Mouse (Mus musculus) embryonic facial prominence, embryonic 11.5 days (tissue): Measurements from ENCODE around the gene Aldob. TPM values are rescaled to one million over a fixed set of nuclear protein-coding genes. Genes with fewer than 3 reads are reported as not detected.
A peak's percentile ranks its signal among the peaks of the same experiment; 100 is the strongest.
"Not testable (repeated sequence)": the region's sequence is repeated elsewhere in the genome, so short reads cannot be mapped to it uniquely, and the experiment has no call there.

Experiments
- ATAC-seq: fragments of 200-750 bp; cut with Nextera tagmentation; replicated peaks from 2 replicates; pipeline ENCODE4 v1.8.0; 2017; ENCODE audit warnings: low read depth; ENCODE audit not compliant: insufficient number of reproducible peaks, low FRiP score, low TSS enrichment
- DNase-seq: peaks from one replicate; pipeline ENCODE4 v3.0.0-alpha.2; 2015; ENCODE audit warnings: low spot score
- H3K27ac ChIP-seq: fragments of 300-500 bp; sonication (generic); replicated peaks from 2 replicates; pipeline ENCODE4 v1.5.1; 2014; ENCODE audit warnings: mild to moderate bottlenecking, low read depth, low read length, control low read depth
- H3K27me3 ChIP-seq: fragments of 300-500 bp; sonication (generic); 2 replicates; pipeline ENCODE4 v1.6.1; 2014; ENCODE audit warnings: mild to moderate bottlenecking, low read length, moderate library complexity, mixed read lengths; ENCODE audit not compliant: control insufficient read depth, insufficient read depth
- H3K36me3 ChIP-seq: fragments of 300-500 bp; sonication (generic); replicated peaks from 2 replicates; pipeline ENCODE4 v1.6.1; 2014; ENCODE audit warnings: low read depth, mild to moderate bottlenecking, low read length, moderate library complexity, mixed read lengths; ENCODE audit not compliant: control insufficient read depth, insufficient read depth
- H3K4me1 ChIP-seq: fragments of 300-500 bp; sonication (generic); 2 replicates; pipeline ENCODE4 v1.6.1; 2014; ENCODE audit warnings: low read length, mixed read lengths; ENCODE audit not compliant: control insufficient read depth, insufficient read depth
- H3K4me2 ChIP-seq: fragments of 300-500 bp; sonication (generic); 2 replicates; pipeline ENCODE4 v1.6.1; 2014; ENCODE audit warnings: low read depth, mild to moderate bottlenecking, control low read depth, low read length, moderate library complexity
- H3K4me3 ChIP-seq: fragments of 300-500 bp; sonication (generic); 2 replicates; pipeline ENCODE4 v1.5.1; 2014; ENCODE audit warnings: low read depth, low read length, control low read depth
- H3K9ac ChIP-seq: fragments of 300-500 bp; sonication (generic); replicated peaks from 2 replicates; pipeline ENCODE4 v1.6.1; 2014; ENCODE audit warnings: mild to moderate bottlenecking, control low read depth, low read length
- H3K9me3 ChIP-seq: fragments of 300-500 bp; sonication (generic); replicated peaks from 2 replicates; pipeline ENCODE4 v1.6.1; 2016; ENCODE audit warnings: mild to moderate bottlenecking, low read length, inconsistent platforms, mixed read lengths; ENCODE audit not compliant: control insufficient read depth
- WGBS: fragments of 180-500 bp; shearing (Covaris S2); extraction: QIAGEN DNeasy Blood & Tissue Kit; methylation state at CpG from one replicate; pipeline ENCODE4 v1.1.7; 2014; 5-methylcytosine and 5-hydroxymethylcytosine counted together
- polyA plus RNA-seq: library from polyadenylated mRNA; unstranded; fragments of >200 nt; fragmentation: Nextera tagmentation; extraction: Ambion mirVana; gene quantifications from 2 replicates; pipeline ENCODE4 v1.2.1, GENCODE M21; 2014

Aldob gene
- polyA plus RNA-seq, 1 experiment from 2014 or later, result not detected

GRCm38 (mm10) chr4:49521346-49521745 lies 28.0 kb downstream of the Aldob start:
- under 1% methylated on average over 17 of the region's 17 CpGs for WGBS
- peak; percentile 46 for DNase-seq
- no peaks in the 10 kb centered on the region for H3K27me3 ChIP-seq
- ATAC-seq, result no peak; the same call in 1 of the 2 replicates
- H3K4me3 ChIP-seq, result peak overlapping the region; percentile 50
- no peaks in the 10 kb centered on the region for H3K9me3 ChIP-seq
- H3K27ac ChIP-seq, result no peak overlapping the region
- peak overlapping the region; percentile 63 for H3K9ac ChIP-seq
- no peaks in the 10 kb centered on the region for H3K36me3 ChIP-seq
- H3K4me2 ChIP-seq, result peak overlapping the region; percentile 62
- H3K4me1 ChIP-seq, result no peaks in the 10 kb centered on the region

- DNase-seq, result peak; percentile 98
- H3K4me1 ChIP-seq, result no peaks in the 10 kb centered on the region
- under 1% methylated on average over 41 of the region's 41 CpGs for WGBS
- peak; percentile 99 for ATAC-seq
- H3K9ac ChIP-seq, result peak within 1 kb of the TSS; percentile 78
- H3K27me3 ChIP-seq, result no peaks in the 10 kb centered on the region
- peak within 1 kb of the TSS; percentile 50 for H3K4me3 ChIP-seq
- no peaks in the 10 kb centered on the region for H3K36me3 ChIP-seq
- H3K4me2 ChIP-seq, result peak within 1 kb of the TSS; percentile 62
- no peak within 1 kb of the TSS for H3K27ac ChIP-seq
- H3K9me3 ChIP-seq, result no peaks in the 10 kb centered on the region
Observed at GRCm38 (mm10) chr4:49520572-49521340, 28.6 kb downstream of the Aldob start, which contains the start of the genes Mrpl50 and Zfp189. TSS of gene Mrpl50 (minus strand) at chr4:49521093. TSS of gene Zfp189 (plus strand) at chr4:49521176.

GRCm38 (mm10) chr4:49519476-49519875 lies 29.9 kb downstream of the Aldob start:
- Histone ChIP-seq H3K27me3 (no peaks in the 10 kb centered on the region), H3K4me2 (no peak overlapping the region), H3K27ac (no peak overlapping the region), H3K9ac (no peak overlapping the region), H3K36me3 (no peaks in the 10 kb centered on the region), H3K4me3 (no peak overlapping the region), H3K4me1 (no peaks in the 10 kb centered on the region), H3K9me3 (no peaks in the 10 kb centered on the region)
- 75% methylated on average over 5 of the region's 5 CpGs for WGBS
- DNase-seq (peak; percentile 20), ATAC-seq (no peak)

- Histone ChIP-seq H3K4me3 (no peak overlapping the region), H3K4me2 (no peak overlapping the region), H3K9ac (no peak overlapping the region), H3K4me1 (no peaks in the 10 kb centered on the region), H3K9me3 (no peaks in the 10 kb centered on the region), H3K36me3 (no peaks in the 10 kb centered on the region; the same call in 1 of the 2 replicates), H3K27ac (no peak overlapping the region), H3K27me3 (no peaks in the 10 kb centered on the region)
- ATAC-seq, result no peak
- no peak for DNase-seq
- 94% methylated on average over 6 of the region's 6 CpGs for WGBS
Observed at GRCm38 (mm10) chr4:49514441-49514840, 34.9 kb downstream of the Aldob start.

GRCm38 (mm10) chr4:49512636-49513035 lies 36.7 kb downstream of the Aldob start:
- H3K4me2 ChIP-seq, result no peak overlapping the region
- WGBS, result 34% methylated on average over 4 of the region's 4 CpGs
- H3K27ac ChIP-seq, result no peak overlapping the region
- H3K4me3 ChIP-seq, result no peak overlapping the region
- ATAC-seq, result no peak
- H3K9ac ChIP-seq, result no peak overlapping the region
- no peaks in the 10 kb centered on the region for H3K27me3 ChIP-seq
- DNase-seq, result peak; percentile 75
- H3K36me3 ChIP-seq, result no peaks in the 10 kb centered on the region; the same call in 1 of the 2 replicates
- H3K4me1 ChIP-seq, result no peaks in the 10 kb centered on the region
- H3K9me3 ChIP-seq, result no peaks in the 10 kb centered on the region

GRCm38 (mm10) chr4:49510236-49510835 lies 39.0 kb downstream of the Aldob start:
- H3K27me3 ChIP-seq, ATAC-seq, H3K9ac ChIP-seq, H3K27ac ChIP-seq, H3K4me3 ChIP-seq, H3K4me2 ChIP-seq, DNase-seq, H3K9me3 ChIP-seq, H3K36me3 ChIP-seq, H3K4me1 ChIP-seq: not testable (repeated sequence)
- 92% methylated on average over 1 of the region's 1 CpGs for WGBS

DNA sequence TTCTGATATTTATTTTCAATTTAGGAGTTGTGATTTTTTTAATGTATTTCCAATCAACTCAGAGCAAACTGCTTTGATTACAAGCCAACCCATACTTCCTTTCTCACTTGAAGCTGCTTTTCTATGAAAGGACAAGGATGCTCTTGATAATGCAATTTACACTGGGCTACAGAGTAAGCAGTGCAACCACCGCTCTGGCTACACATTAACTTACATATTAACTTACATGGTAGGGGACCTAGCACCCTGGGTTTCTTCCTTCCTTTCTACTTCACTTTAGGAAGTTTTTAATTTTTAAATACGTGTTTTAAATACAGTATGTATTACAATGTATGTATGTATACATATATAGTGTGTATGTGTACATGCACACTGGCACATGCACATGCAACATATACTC lies 40.2 kb downstream of the Aldob start:
- Histone ChIP-seq H3K9ac (no peak overlapping the region), H3K9me3 (no peaks in the 10 kb centered on the region), H3K27ac (no peak overlapping the region), H3K4me2 (no peak overlapping the region), H3K4me3 (no peak overlapping the region), H3K4me1 (no peaks in the 10 kb centered on the region), H3K27me3 (no peaks in the 10 kb centered on the region), H3K36me3 (no peaks in the 10 kb centered on the region; the same call in 1 of the 2 replicates)
- 85% methylated on average over 2 of the region's 2 CpGs for WGBS
- DNase-seq (no peak), ATAC-seq (no peak)

GRCm38 (mm10) chr4:49506386-49506785 lies 43.0 kb downstream of the Aldob start, which contains the start of gene Baat:
TSS of gene Baat (minus strand) at chr4:49506557.
- DNase-seq, result no peak
- no peak within 1 kb of the TSS for H3K4me3 ChIP-seq
- H3K9ac ChIP-seq, result no peak within 1 kb of the TSS
- H3K27me3 ChIP-seq, result no peaks in the 10 kb centered on the region
- no peak for ATAC-seq
- H3K36me3 ChIP-seq, result no peaks in the 10 kb centered on the region
- no peaks in the 10 kb centered on the region for H3K9me3 ChIP-seq
- WGBS, result 82% methylated on average over 3 of the region's 3 CpGs
- H3K27ac ChIP-seq, result no peak within 1 kb of the TSS
- H3K4me1 ChIP-seq, result no peaks in the 10 kb centered on the region
- H3K4me2 ChIP-seq, result no peak within 1 kb of the TSS
